Mouse (Mus musculus): ENCODE results near the gene Supt5.

DNA sequence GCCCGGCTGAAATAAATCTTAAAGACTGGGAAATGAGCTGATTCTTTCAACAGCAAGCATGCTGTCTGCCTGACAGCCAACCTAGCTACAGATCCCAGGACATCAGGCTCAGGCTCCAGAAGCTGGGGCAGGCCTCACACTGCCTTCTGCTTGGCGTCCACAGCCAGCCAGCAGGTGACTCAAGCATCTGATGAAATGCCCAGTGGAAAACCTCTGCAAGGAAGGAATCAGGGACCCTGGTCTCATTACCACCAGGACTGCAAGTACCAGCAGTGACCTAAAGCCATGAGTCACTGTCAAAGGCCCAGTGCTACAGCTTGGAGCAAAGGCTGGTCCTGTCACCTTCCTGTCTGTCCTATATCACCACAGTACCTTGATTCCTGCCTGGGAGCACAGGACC is 3.1 kb downstream of the Supt5 start:
- no peak for TF ChIP-seq POLR2A (IDR thresholded peaks at IDR 0.05; ENCODE audit: low read depth, low read length)
- no peak for TF ChIP-seq CTCF (conservative IDR thresholded peaks at IDR 0.05; ENCODE audit: insufficient read depth, insufficient read length, low read depth, low read length)

Data from kidney, adult 2 months (tissue).